Mouse (Mus musculus) limb, embryonic 15.5 days (tissue): ENCODE measurements at regions not wholly inside any gene's neighbourhood (a gene's known extent, or its start where the extent isn't known, plus 50 kb on each side); places are given as distances from the start of the nearest gene placed in this dataset.

Experiments
- ATAC-seq: fragments of 200-750 bp; cut with Nextera tagmentation; 2 replicates; pipeline ENCODE4 v1.8.0; 2017; ENCODE audit warnings: low read depth, moderate TSS enrichment; ENCODE audit not compliant: insufficient number of reproducible peaks, low FRiP score, low TSS enrichment
- H3K27ac ChIP-seq: fragments of 300-500 bp; sonication (generic); 2 replicates; pipeline ENCODE4 v1.5.1; 2015; ENCODE audit warnings: moderate library complexity, mild to moderate bottlenecking, inconsistent platforms
- H3K27me3 ChIP-seq: fragments of 300-500 bp; sonication (generic); 2 replicates; pipeline ENCODE4 v1.6.1; 2015; ENCODE audit warnings: inconsistent platforms
- H3K36me3 ChIP-seq: fragments of 300-500 bp; sonication (generic); 2 replicates; pipeline ENCODE4 v1.6.1; 2015; ENCODE audit warnings: inconsistent platforms
- H3K4me1 ChIP-seq: fragments of 300-500 bp; sonication (generic); 2 replicates; pipeline ENCODE4 v1.6.1; 2015; ENCODE audit warnings: inconsistent platforms
- H3K4me2 ChIP-seq: fragments of 300-500 bp; sonication (generic); 2 replicates; pipeline ENCODE4 v1.6.1; 2015; ENCODE audit warnings: mild to moderate bottlenecking, inconsistent platforms
- H3K4me3 ChIP-seq: fragments of 300-500 bp; sonication (generic); 2 replicates; pipeline ENCODE4 v1.5.1; 2015; ENCODE audit warnings: mild to moderate bottlenecking, inconsistent platforms
- H3K9ac ChIP-seq: fragments of 300-500 bp; sonication (generic); 2 replicates; pipeline ENCODE4 v1.6.1; 2015; ENCODE audit warnings: inconsistent platforms
- H3K9me3 ChIP-seq: fragments of 300-500 bp; sonication (generic); 2 replicates; pipeline ENCODE4 v1.6.1; 2016; ENCODE audit warnings: inconsistent platforms
- WGBS: fragments of 180-500 bp; shearing (Covaris S2); methylation state at CpG from one replicate; pipeline ENCODE4 v1.1.7; 2015; 5-methylcytosine and 5-hydroxymethylcytosine counted together

DNA sequence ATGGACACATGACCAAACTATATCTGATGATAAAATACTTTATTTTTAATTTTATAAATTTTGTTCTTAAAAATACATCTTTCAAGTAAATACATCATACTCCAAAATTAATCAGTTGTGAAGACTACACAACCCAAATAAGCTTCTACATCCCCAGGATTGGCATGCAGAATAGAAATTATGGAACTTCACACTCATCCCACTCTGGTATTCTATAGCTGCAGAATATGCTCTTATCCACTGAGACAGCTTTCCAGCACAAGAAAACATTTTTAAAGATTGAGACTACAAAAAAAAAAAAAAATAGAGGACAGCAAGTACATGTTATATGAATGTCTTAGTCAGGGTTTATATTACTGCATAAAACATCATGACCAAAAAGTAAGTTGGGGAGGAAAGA is 94.4 kb downstream of the Gm11232 start:
- H3K9me3 ChIP-seq = no peaks in the 10 kb centered on the region
- H3K4me1 ChIP-seq = no peaks in the 10 kb centered on the region
- H3K9ac ChIP-seq = no peak overlapping the region
- no peak overlapping the region for H3K4me3 ChIP-seq
- no peak overlapping the region for H3K4me2 ChIP-seq
- ATAC-seq = no peak
- H3K27ac ChIP-seq = no peak overlapping the region
- no peaks in the 10 kb centered on the region for H3K27me3 ChIP-seq
- H3K36me3 ChIP-seq = no peaks in the 10 kb centered on the region

DNA sequence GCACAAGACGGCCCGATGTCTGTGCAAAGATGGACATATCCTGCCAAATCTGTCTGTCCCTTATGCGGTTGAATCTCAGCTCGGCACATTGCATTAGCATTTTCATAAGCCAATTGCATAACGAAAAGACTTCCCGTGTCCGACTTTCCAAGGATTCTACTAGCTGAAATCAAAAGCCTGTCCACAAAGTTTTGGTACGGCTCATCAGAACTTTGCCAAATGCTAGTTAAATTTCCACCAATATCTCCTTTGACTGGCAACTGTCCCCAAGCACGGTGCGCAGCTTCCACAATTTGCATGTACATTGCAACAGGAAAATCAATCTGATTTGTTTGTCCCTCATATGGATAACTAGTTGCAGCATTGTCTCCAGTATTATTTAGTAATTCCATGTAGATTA is 117.2 kb downstream of the Gm11232 start:
- Histone ChIP-seq H3K4me3 (no peak overlapping the region), H3K27me3 (no peaks in the 10 kb centered on the region), H3K9ac (no peak overlapping the region), H3K27ac (no peak overlapping the region), H3K4me1 (no peaks in the 10 kb centered on the region), H3K36me3 (no peaks in the 10 kb centered on the region), H3K9me3 (no peaks in the 10 kb centered on the region), H3K4me2 (no peak overlapping the region)
- no peak for ATAC-seq
- 94% methylated on average over 10 of the region's 10 CpGs for WGBS

DNA sequence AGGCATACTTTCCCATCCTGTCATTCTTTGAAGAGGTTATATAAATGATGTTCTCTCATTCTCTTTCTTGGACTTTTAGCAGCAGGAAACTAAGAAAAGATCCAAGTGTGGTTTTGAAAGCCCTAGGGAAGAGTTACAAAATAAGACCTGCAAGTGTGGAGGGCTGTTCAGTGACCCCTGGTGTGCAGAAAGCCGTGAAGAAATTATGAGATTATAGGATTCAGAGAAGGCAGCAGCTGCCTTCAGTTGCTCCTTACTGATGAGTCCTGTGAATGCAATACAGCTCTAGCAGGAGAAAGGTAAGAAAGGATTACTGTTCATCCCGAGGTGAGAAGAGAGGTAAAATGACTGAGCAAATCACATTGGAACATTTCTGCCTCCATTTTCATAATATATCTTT is 130.7 kb downstream of the Gm11232 start:
- ATAC-seq = no peak
- Histone ChIP-seq H3K4me2 (no peak overlapping the region), H3K27me3 (no peaks in the 10 kb centered on the region), H3K27ac (no peak overlapping the region), H3K9ac (no peak overlapping the region), H3K36me3 (no peaks in the 10 kb centered on the region), H3K4me1 (no peaks in the 10 kb centered on the region), H3K4me3 (no peak overlapping the region), H3K9me3 (no peaks in the 10 kb centered on the region)
- 43% methylated on average over 2 of the region's 2 CpGs for WGBS

DNA sequence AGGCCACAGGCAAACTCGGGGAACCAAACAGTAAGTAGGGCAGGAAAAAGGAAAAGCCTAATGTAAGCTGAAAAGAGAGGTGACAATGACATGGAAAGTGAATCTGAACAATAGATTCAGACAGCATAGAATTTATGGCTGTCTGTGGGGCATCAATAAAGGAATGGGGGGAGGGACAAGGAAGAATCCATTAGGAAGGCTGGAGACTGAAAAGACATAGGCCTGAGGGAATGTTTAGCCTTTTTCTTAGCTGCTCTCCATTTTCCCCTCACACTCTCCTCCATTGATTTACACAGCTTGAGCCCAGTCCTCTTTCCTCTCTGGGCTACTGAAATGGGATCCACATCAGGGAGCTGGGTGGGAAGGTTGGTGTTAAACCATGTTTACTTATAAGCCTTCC is 131.1 kb downstream of the Gm11232 start:
- H3K9me3 ChIP-seq = no peaks in the 10 kb centered on the region
- no peaks in the 10 kb centered on the region for H3K27me3 ChIP-seq
- H3K4me2 ChIP-seq = no peak overlapping the region
- H3K4me1 ChIP-seq = no peaks in the 10 kb centered on the region
- no peak overlapping the region for H3K9ac ChIP-seq
- ATAC-seq = no peak
- H3K4me3 ChIP-seq = no peak overlapping the region
- no peaks in the 10 kb centered on the region for H3K36me3 ChIP-seq
- H3K27ac ChIP-seq = no peak overlapping the region
- 64% methylated on average over 1 of the region's 1 CpGs for WGBS

GRCm38 (mm10) chr4:71624771-71625170 is 133.0 kb downstream of the Gm11232 start:
- no peak overlapping the region for H3K9ac ChIP-seq
- H3K36me3 ChIP-seq = no peaks in the 10 kb centered on the region
- WGBS = 70% methylated on average over 2 of the region's 2 CpGs
- H3K27ac ChIP-seq = no peak overlapping the region
- no peak for ATAC-seq
- H3K27me3 ChIP-seq = no peaks in the 10 kb centered on the region
- H3K9me3 ChIP-seq = no peaks in the 10 kb centered on the region
- H3K4me3 ChIP-seq = no peak overlapping the region
- no peak overlapping the region for H3K4me2 ChIP-seq
- H3K4me1 ChIP-seq = no peaks in the 10 kb centered on the region

DNA sequence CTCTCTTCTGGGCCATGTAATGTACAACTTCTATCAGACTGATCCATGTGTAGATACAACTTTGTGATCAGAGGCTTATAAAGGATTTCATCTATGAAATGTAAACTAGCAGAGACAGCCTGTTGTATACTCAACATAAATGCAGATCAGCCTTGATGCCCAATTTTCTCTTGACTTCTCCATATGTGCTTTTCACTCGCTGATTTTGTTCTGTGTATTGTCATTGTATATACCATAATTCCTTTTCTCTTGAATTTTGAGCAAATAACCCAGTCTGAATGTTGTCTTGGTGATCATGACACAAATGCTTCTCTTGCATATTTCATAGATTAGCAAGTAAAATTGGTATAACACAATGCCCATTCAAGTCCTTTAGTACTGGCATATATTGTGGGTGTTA is 144.0 kb downstream of the Gm11232 start:
- Histone ChIP-seq H3K9ac (no peak overlapping the region), H3K9me3 (no peaks in the 10 kb centered on the region), H3K27ac (no peak overlapping the region), H3K4me2 (no peak overlapping the region), H3K36me3 (no peaks in the 10 kb centered on the region), H3K27me3 (no peaks in the 10 kb centered on the region), H3K4me3 (no peak overlapping the region), H3K4me1 (no peaks in the 10 kb centered on the region)
- ATAC-seq = no peak
- 98% methylated on average over 1 of the region's 1 CpGs for WGBS

GRCm38 (mm10) chr4:71585880-71586279 is 171.9 kb downstream of the Gm11232 start:
- Histone ChIP-seq H3K36me3 (no peaks in the 10 kb centered on the region), H3K27me3 (no peaks in the 10 kb centered on the region), H3K27ac (no peak overlapping the region), H3K4me1 (no peaks in the 10 kb centered on the region), H3K9me3 (no peaks in the 10 kb centered on the region), H3K4me3 (no peak overlapping the region), H3K9ac (no peak overlapping the region), H3K4me2 (no peak overlapping the region)
- ATAC-seq = no peak
- WGBS = 90% methylated on average over 2 of the region's 2 CpGs

DNA sequence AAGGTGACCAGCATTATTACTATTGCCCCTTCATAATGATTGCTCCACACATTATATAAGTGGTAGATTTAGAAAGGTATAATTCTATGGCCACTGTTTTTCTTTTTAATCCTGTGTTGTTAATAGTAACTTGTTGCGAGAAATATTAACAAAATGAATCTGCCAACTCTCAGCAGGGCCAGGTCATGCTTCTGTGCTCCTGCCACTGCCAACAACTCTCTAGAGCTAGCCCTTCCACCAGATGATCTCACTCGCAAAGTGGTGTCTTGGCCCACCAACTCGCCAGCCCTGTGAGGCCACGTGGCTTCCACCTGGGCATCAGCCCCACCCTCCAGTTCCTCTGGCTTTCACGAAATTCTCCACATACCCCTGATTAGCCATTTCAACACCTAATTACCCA is 197.1 kb downstream of the Gm11232 start:
- no peak for ATAC-seq
- H3K4me3 ChIP-seq = no peak overlapping the region
- 76% methylated on average over 5 of the region's 5 CpGs for WGBS

DNA sequence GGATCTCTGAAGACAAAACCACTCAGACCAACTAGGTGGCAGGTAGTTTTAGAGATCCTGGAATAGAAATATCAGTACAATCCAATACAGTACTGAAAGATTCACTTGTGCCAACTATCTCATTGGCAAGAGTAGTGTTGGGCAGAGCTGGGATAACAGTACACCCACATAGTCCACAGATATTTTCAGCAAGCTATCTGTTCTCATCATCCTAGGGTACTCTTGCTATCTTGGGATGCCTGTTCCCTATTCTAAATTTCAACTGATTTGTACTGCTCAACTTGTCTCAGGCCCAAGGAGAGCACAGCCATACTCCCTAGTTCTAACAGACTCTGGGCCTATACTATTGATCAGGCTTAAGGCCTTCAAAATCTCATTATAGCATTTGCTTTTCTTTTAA is 218.6 kb downstream of the Gm11232 start:
- Histone ChIP-seq H3K9ac (no peak overlapping the region), H3K4me2 (no peak overlapping the region), H3K27ac (no peak overlapping the region), H3K4me1 (no peaks in the 10 kb centered on the region), H3K4me3 (no peak overlapping the region), H3K9me3 (no peaks in the 10 kb centered on the region), H3K36me3 (no peaks in the 10 kb centered on the region), H3K27me3 (no peaks in the 10 kb centered on the region)
- no peak for ATAC-seq

More for the DNA sequence above, 197.1 kb downstream of the Gm11232 start:
- no peak overlapping the region for H3K9ac ChIP-seq
- no peaks in the 10 kb centered on the region for H3K9me3 ChIP-seq
- no peaks in the 10 kb centered on the region for H3K36me3 ChIP-seq
- no peaks in the 10 kb centered on the region for H3K27me3 ChIP-seq
- no peaks in the 10 kb centered on the region for H3K4me1 ChIP-seq
- no peak overlapping the region for H3K4me2 ChIP-seq
- H3K27ac ChIP-seq = no peak overlapping the region

GRCm38 (mm10) chr4:71537971-71538370 is 219.8 kb downstream of the Gm11232 start:
- Histone ChIP-seq H3K4me3 (no peak overlapping the region), H3K4me2 (no peak overlapping the region), H3K9me3 (no peaks in the 10 kb centered on the region), H3K36me3 (no peaks in the 10 kb centered on the region), H3K4me1 (no peaks in the 10 kb centered on the region), H3K9ac (no peak overlapping the region), H3K27ac (no peak overlapping the region), H3K27me3 (no peaks in the 10 kb centered on the region)
- no peak for ATAC-seq
- WGBS = 61% methylated on average over 2 of the region's 2 CpGs

DNA sequence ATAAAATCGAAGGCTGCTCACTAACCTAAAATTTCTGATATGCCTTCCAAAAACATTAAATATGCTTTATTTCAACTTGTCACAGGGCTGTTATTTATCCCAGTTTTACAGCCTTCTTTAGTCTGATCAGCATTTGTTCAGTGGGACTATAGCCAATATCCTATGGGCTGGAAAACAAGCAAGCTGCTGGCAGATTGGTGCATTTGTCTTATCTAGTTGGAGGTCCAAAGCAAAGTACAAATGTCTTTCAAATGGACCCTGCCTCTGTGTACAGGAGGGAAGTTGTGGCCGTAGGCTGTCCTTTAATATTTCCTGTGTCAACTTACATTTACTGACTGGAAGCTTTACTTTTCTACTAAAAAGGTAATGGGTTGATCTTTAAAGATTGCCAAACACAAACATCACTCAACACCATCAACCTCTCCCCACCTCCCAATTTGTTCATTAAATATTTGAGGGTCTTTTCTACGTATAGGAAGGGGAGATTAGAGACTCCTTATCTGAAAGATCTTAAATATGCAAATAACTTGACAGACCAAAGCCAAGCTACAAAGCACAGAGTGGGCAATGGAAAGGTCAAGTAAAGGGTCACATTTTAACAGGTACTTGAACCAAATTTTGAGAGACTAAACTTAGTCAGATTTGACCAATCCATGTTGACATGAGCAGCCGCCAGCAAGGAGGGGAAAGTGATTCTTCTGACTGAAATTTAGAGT is 233.4 kb downstream of the Gm11232 start:
- no peak for ATAC-seq
- Histone ChIP-seq H3K36me3 (no peaks in the 10 kb centered on the region), H3K27me3 (no peaks in the 10 kb centered on the region), H3K4me2 (no peak overlapping the region), H3K4me1 (no peaks in the 10 kb centered on the region), H3K9ac (no peak overlapping the region), H3K4me3 (no peak overlapping the region), H3K27ac (no peak overlapping the region), H3K9me3 (no peaks in the 10 kb centered on the region)
- WGBS = 69% methylated on average over 4 of the region's 4 CpGs

- H3K9me3 ChIP-seq = no peaks in the 10 kb centered on the region
- H3K4me2 ChIP-seq = no peak overlapping the region
- no peak overlapping the region for H3K9ac ChIP-seq
- H3K27ac ChIP-seq = no peak overlapping the region
- no peak overlapping the region for H3K4me3 ChIP-seq
- no peaks in the 10 kb centered on the region for H3K4me1 ChIP-seq
- ATAC-seq = no peak
- H3K27me3 ChIP-seq = no peaks in the 10 kb centered on the region
- H3K36me3 ChIP-seq = no peaks in the 10 kb centered on the region
Observed at GRCm38 (mm10) chr4:71520751-71521150, 237.0 kb downstream of the Gm11232 start.

GRCm38 (mm10) chr4:71517921-71518404 is 239.8 kb downstream of the Gm11232 start:
- H3K27ac ChIP-seq = no peak overlapping the region
- no peak overlapping the region for H3K4me3 ChIP-seq
- no peaks in the 10 kb centered on the region for H3K36me3 ChIP-seq
- H3K9me3 ChIP-seq = no peaks in the 10 kb centered on the region
- H3K4me2 ChIP-seq = no peak overlapping the region
- no peak overlapping the region for H3K9ac ChIP-seq
- no peaks in the 10 kb centered on the region for H3K4me1 ChIP-seq
- no peaks in the 10 kb centered on the region for H3K27me3 ChIP-seq
- 42% methylated on average over 2 of the region's 2 CpGs for WGBS
- ATAC-seq = no peak
